8 mouse cellular contexts compared by ENCODE assay signal in the genomic region with DNA sequence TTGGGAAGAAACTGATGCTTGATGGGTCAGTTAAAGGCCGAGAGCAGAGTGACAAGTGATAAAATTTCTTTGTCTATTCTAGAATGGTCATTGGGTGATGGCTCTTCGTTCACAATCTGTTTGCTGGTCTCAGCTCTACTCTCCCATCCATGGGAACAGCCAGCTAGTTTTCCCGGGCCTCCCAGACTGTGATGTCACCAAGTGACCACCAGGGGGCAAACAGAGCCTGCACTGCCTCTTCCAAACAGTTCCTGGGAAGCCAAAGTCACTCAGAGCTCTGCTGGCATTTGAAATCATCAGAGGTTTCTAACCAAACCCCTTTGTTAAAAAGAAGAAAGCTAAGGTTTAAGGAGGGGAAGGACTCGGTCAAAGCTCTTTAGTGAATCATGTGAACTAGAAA. TPM values are rescaled to one million over a fixed set of nuclear protein-coding genes. Genes with fewer than 3 reads are reported as not detected.
DNase-seq lines count a peak whose midpoint lies in the region; ATAC-seq lines count a peak whose summit lies in the region.

No protein-coding gene starts in this region.

- intact Hi-C loops in heart, postnatal 36 days (cut with DNase I): loop anchor here (1.0 to 2.0 kb wide), 3 partner anchors 120 to 246 kb away; no protein-coding TSS in a partner anchor

- 4% methylated on average over 4 of the region's 4 CpGs for WGBS in heart, embryonic 11.5 days (ENCODE audit: insufficient replicate concordance)

- no peak for ATAC-seq in heart, embryonic 11.5 days (replicated peaks; ENCODE audit: insufficient number of reproducible peaks, low FRiP score, low TSS enrichment)
- ATAC-seq in erythroblast, adult 5-6 weeks (replicated peaks; ENCODE audit: low FRiP score, poor library complexity, severe bottlenecking): peak; percentile 89

- no peaks in the 10 kb centered on the region for H3K27me3 ChIP-seq in heart, embryonic 11.5 days (ENCODE audit: control insufficient read depth, insufficient read depth, low read length)

- H3K4me2 ChIP-seq in heart, embryonic 11.5 days: no peak overlapping the region

- H3K4me3 ChIP-seq in heart, embryonic 11.5 days (ENCODE audit: low read depth, low read length): no peak overlapping the region

- no peak overlapping the region for H3K27ac ChIP-seq in heart, embryonic 11.5 days (ENCODE audit: low read depth, low read length)

- H3K9me3 ChIP-seq in heart, embryonic 11.5 days (replicated peaks; ENCODE audit: control insufficient read depth, low read length): no peaks in the 10 kb centered on the region

- peak; percentile 93 for DNase-seq in heart, adult 11 months
- peak; percentile 83 for DNase-seq in brain, adult 2 months (ENCODE audit: low read depth, low spot score)
- DNase-seq in heart, postnatal 36 days: peak; percentile 64 to 72
- DNase-seq in layer of hippocampus, postnatal 36 days: peak; percentile 76
- peak; percentile 79 for DNase-seq in mesoderm, embryonic 11.5 days (ENCODE audit: low read depth, low spot score)
- DNase-seq in right cerebral cortex, postnatal 4 days: peak; percentile 72

- no peaks in the 10 kb centered on the region for H3K36me3 ChIP-seq in heart, embryonic 11.5 days (ENCODE audit: control insufficient read depth, insufficient read depth, low read length)

- H3K4me1 ChIP-seq in heart, embryonic 11.5 days (ENCODE audit: control insufficient read depth, insufficient read depth, low read length): no peaks in the 10 kb centered on the region

- H3K9ac ChIP-seq in heart, embryonic 11.5 days (ENCODE audit: low read depth, low read length): no peak overlapping the region

RNA-seq across cellular contexts. Expression of a gene that starts 8.5 kb away (rescaled TPM):
- 4.3 and 4.7 TPM in 2 replicates for polyA plus RNA-seq in heart, embryonic 11.5 days (2014; fragmentation: Nextera tagmentation; extraction: Ambion mirVana)
- total RNA-seq in erythroblast, adult 5-6 weeks (2015; ENCODE audit: low replicate concordance): 2.3 and 5.6 TPM in 2 replicates
- 4.0 and 5.3 TPM in 2 replicates for total RNA-seq in erythroblast, adult 5-6 weeks (2017; ENCODE audit: low replicate concordance)
- total RNA-seq in heart, postnatal 36 days (2021): 10 to 100 TPM in 1 of 2 experiments, 1 to 10 TPM in 1; 9.0 to 10.8 TPM
- total RNA-seq in layer of hippocampus, postnatal 36 days (2021): 10 to 100 TPM; 24.6 to 29.5 TPM

RNA-seq across cellular contexts. Expression of a gene that starts 17.2 kb away (rescaled TPM):
- polyA plus RNA-seq in heart, embryonic 11.5 days (2014; fragmentation: Nextera tagmentation; extraction: Ambion mirVana): 0.10 TPM in 1 of 2 replicates, not detected in the other
- not detected in 2 replicates for total RNA-seq in erythroblast, adult 5-6 weeks (2015; ENCODE audit: low replicate concordance)
- total RNA-seq in erythroblast, adult 5-6 weeks (2017; ENCODE audit: low replicate concordance): not detected in 2 replicates
- total RNA-seq in heart, postnatal 36 days (2021): under 1 TPM in 1 of 2 experiments, not detected in 1; 0.38 TPM
- total RNA-seq in layer of hippocampus, postnatal 36 days (2021): under 1 TPM; 0.47 to 0.58 TPM
